Mouse (Mus musculus) midbrain, embryonic 10.5 days (tissue): ENCODE results near the gene Odf3l1. TPM values are rescaled to one million over a fixed set of nuclear protein-coding genes. Genes with fewer than 3 reads are reported as not detected.

Source experiments
- DNase-seq: peaks from one replicate; pipeline ENCODE4 v3.0.0-alpha.2; 2017; ENCODE audit warnings: low spot score
- H3K27ac ChIP-seq: fragments of 300-500 bp; sonication (generic); replicated peaks from 2 replicates; pipeline ENCODE4 v1.5.1; 2016; ENCODE audit warnings: mild to moderate bottlenecking
- H3K27me3 ChIP-seq: fragments of 300-500 bp; sonication (generic); 2 replicates; pipeline ENCODE4 v1.6.1; 2016; ENCODE audit warnings: low read depth, mild to moderate bottlenecking; ENCODE audit not compliant: poor library complexity, severe bottlenecking
- H3K36me3 ChIP-seq: fragments of 300-500 bp; sonication (generic); 2 replicates; pipeline ENCODE4 v1.6.1; 2016; ENCODE audit warnings: mild to moderate bottlenecking, moderate library complexity
- H3K4me1 ChIP-seq: fragments of 300-500 bp; sonication (generic); 2 replicates; pipeline ENCODE4 v1.6.1; 2016
- H3K4me3 ChIP-seq: fragments of 300-500 bp; sonication (generic); 2 replicates; pipeline ENCODE4 v1.5.1; 2016; ENCODE audit warnings: mild to moderate bottlenecking, moderate library complexity
- H3K9me3 ChIP-seq: fragments of 300-500 bp; sonication (generic); replicated peaks from 2 replicates; pipeline ENCODE4 v1.6.1; 2016; ENCODE audit warnings: mild to moderate bottlenecking
- WGBS: fragments of 180-500 bp; shearing (Covaris S2); methylation state at CpG from one replicate; pipeline ENCODE4 v1.1.7; 2016; 5-methylcytosine and 5-hydroxymethylcytosine counted together
- polyA plus RNA-seq: library from polyadenylated mRNA; unstranded; fragments of >200 nt; fragmentation: Nextera tagmentation; extraction: Ambion mirVana; gene quantifications from 2 replicates; pipeline ENCODE4 v1.2.1, GENCODE M21; 2016

Gene Odf3l1
- polyA plus RNA-seq, 1 experiment from 2014 or later, result not detected

DNA sequence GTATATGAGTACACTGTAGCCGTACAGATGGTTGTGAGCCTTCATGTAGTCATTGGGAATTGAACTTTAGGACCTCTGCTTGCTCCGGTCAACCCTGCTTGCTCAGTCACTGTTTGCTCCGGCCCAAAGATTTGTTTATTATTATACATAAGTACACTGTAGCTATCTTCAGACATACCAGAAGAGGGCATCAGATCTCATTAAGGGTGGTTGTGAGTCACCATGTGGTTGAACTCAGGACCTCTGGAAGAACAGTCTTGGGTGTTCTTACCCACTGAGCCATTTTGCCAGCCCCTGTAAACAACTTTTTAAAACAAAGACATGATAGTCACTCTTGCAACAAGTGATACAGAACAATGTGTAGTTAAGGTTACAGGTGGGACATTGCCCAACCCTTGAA lies 32.6 kb downstream of the Odf3l1 start:
- Histone ChIP-seq H3K4me1 (peaks cover 24% of the 10 kb centered on the region), H3K27ac (no peak overlapping the region), H3K9me3 (no peaks in the 10 kb centered on the region), H3K36me3 (no peaks in the 10 kb centered on the region), H3K4me3 (no peak overlapping the region), H3K27me3 (peaks cover 33% of the 10 kb centered on the region)
- no peak for DNase-seq
- WGBS, result 86% methylated on average over 3 of the region's 3 CpGs

DNA sequence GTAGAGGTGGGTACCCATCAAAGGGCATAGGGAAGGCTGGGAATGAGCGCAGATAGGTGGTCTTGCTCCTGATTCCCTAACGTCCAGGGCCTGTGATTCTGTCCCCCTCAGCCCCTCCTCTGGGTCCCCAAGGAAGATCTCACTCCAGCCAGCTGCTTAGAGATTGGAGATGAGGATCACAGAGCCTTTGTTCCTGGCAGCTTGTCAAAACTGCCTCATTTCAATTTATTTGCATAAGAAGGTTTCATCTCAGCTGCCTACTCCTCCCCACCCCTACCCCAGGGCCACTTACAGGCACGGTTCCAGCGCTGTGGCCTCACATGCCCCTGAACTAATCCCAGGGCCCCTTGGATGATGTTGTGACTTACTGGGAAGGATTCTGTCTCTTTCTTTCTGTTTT lies 34.3 kb downstream of the Odf3l1 start:
- no peak for DNase-seq
- H3K4me3 ChIP-seq, result no peak overlapping the region
- H3K36me3 ChIP-seq, result no peaks in the 10 kb centered on the region
- peaks cover 34% of the 10 kb centered on the region for H3K4me1 ChIP-seq
- H3K9me3 ChIP-seq, result no peaks in the 10 kb centered on the region
- 16% methylated on average over 4 of the region's 4 CpGs for WGBS
- peak overlapping the region; percentile 28; the same call in 1 of the 2 replicates for H3K27ac ChIP-seq
- peaks cover 48% of the 10 kb centered on the region for H3K27me3 ChIP-seq

DNA sequence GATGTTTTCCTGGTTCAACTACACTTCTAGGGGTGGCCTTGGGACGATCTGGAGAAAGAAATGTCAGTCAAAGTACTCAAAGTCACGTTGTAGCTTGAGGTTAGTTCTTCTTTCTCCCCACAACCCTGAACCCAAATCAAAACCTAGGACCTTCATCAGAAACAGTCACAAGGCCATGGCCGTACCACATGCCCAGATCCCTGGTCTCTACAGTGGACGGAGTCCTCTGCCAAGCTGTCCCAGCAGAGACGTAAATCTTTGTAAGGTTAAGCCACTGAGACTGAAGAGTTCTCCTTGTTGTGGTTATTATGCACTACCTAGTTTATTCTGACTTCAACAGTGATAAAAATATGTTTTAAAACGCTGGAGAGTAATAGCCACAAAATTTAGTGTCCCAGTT lies 35.6 kb downstream of the Odf3l1 start:
- H3K27ac ChIP-seq, result no peak overlapping the region
- DNase-seq, result no peak
- no peak overlapping the region for H3K4me3 ChIP-seq
- H3K36me3 ChIP-seq, result no peaks in the 10 kb centered on the region
- peaks cover 57% of the 10 kb centered on the region for H3K27me3 ChIP-seq
- no peaks in the 10 kb centered on the region for H3K9me3 ChIP-seq
- peaks cover 39% of the 10 kb centered on the region for H3K4me1 ChIP-seq
- WGBS, result 88% methylated on average over 6 of the region's 6 CpGs

DNA sequence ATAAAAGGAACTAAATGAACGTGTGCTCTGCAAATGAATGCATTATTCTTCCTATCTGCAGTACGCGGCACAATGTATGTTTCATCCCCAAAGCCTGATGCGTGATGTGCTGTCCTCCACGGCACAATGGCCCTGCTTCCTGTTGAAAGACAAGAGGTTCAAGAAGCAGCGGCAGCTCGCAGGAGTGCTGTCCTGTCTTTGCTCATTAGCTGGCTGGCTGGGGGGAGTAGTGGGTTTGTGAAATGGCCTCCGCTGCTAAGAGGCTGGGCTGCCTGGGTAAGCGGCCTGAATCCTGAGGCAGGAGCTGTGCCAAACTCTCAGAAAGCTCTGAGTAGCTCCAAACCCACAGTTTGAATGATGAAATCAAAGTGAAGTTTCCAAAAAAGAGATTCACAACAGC lies 36.3 kb downstream of the Odf3l1 start:
- Histone ChIP-seq H3K27ac (no peak overlapping the region), H3K27me3 (peaks cover 54% of the 10 kb centered on the region), H3K36me3 (no peaks in the 10 kb centered on the region), H3K4me1 (peaks cover 36% of the 10 kb centered on the region), H3K9me3 (no peaks in the 10 kb centered on the region), H3K4me3 (no peak overlapping the region)
- 49% methylated on average over 9 of the region's 9 CpGs for WGBS
- no peak for DNase-seq

DNA sequence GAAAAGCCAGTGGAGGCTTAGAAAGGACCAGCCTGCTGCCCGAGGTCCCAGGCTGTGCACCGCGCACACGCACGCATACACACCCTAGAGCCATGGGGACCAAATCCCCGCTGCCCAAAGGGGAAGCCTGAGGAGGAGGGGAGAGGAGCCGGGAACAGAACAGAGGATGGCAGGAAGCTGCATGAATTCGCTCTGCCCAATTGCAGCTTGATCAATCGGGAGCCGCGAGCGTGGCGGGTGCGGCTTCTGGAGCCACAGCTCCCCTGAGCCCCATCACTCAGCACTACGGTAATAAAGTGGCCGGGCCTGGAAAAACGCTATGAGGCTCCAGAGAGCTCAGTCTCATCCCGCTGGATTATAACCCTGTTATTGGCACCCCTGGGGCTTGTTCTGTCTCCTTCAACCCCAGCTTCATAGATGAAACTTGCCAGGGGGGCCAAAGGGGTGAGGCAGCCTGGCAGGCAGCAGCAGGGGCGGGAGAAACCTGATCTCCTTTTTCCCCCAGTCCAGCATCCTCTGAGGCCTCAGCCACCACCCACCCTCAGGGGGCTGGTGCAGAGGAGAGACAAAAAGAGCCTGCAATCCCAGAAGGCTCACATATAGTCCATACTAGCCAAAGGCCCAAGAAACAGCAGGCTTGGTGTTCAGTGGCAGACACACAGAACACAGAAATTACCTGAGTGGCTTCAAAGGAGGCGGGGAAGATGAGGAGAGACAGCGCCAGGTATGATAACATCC lies 38.8 kb downstream of the Odf3l1 start:
- Histone ChIP-seq H3K4me3 (peak overlapping the region; percentile 51), H3K36me3 (no peaks in the 10 kb centered on the region), H3K9me3 (no peaks in the 10 kb centered on the region), H3K27ac (peak overlapping the region; percentile 65), H3K27me3 (peaks cover 43% of the 10 kb centered on the region), H3K4me1 (peaks cover 23% of the 10 kb centered on the region)
- peak; percentile 39 for DNase-seq
- WGBS, result 12% methylated on average over 21 of the region's 21 CpGs

DNA sequence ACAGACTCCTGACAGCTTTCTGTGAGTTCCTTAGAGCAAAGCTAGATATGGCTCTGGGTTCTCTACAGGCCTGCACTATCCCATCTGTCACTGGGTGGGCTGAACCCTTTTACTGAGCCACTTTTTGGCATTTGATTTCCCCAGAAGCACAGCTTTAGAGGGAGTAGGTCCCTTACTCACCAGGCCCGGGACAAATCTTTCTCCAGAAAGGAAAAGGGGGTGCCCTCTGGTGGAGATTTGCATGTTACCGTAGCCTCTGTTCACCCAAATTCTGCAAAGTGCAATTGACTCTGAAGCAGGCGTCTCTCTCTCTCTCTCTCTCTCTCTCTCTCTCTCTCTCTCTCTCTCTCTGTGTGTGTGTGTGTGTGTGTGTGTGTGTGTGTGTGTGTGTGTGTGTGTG lies 39.6 kb downstream of the Odf3l1 start:
- Histone ChIP-seq H3K4me3 (peak overlapping the region; percentile 51), H3K27me3 (peaks cover 41% of the 10 kb centered on the region), H3K9me3 (no peaks in the 10 kb centered on the region), H3K27ac (no peak overlapping the region), H3K4me1 (peaks cover 15% of the 10 kb centered on the region), H3K36me3 (no peaks in the 10 kb centered on the region)
- peak; percentile 29 for DNase-seq
- 6% methylated on average over 3 of the region's 3 CpGs for WGBS

DNA sequence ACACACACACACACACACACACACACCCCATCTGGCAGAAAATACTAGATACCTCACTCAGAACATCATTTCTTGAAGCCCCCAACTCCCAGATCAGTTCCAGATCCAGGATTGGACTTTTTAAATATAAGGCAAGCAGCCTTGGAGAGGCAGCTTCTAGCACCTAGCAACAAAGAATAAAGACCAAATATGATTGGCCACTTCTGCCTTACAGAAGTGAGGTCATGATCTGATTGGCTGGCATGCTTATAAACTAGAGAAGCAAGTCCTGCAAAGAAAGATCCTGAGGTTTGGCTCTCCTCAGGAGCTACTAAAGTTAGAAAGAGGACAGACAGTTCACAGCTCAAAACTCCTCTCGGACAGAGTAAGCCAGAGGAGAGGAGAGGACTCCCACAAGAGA lies 53.6 kb downstream of the Odf3l1 start:
- H3K27me3 ChIP-seq, result peaks cover 7% of the 10 kb centered on the region; the same call in 1 of the 2 replicates
- DNase-seq, result no peak
- no peaks in the 10 kb centered on the region for H3K36me3 ChIP-seq
- 81% methylated on average over 1 of the region's 1 CpGs for WGBS
- H3K4me3 ChIP-seq, result no peak overlapping the region
- H3K4me1 ChIP-seq, result no peaks in the 10 kb centered on the region
- no peak overlapping the region for H3K27ac ChIP-seq
- H3K9me3 ChIP-seq, result no peaks in the 10 kb centered on the region

DNA sequence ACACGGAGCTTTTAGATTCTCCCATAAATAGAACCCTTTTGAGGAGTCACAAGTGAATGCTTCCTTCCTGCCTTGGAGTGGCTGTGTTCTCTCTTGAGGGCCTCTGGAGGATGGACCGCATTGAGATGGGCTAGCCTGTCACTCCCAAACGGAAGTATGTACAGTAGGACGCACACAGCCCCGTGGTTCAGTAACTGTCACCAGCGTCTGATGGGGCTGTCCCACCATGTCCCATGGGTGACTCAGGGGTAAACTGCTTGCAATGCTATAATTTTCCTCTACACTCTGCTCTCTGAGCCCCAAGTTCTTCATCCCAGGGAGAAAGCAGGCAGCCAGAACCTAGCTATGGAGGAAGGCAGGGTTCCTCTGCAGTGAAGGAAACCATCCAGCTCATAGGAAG lies 56.5 kb downstream of the Odf3l1 start:
- DNase-seq, result no peak
- H3K4me3 ChIP-seq, result no peak overlapping the region
- no peaks in the 10 kb centered on the region for H3K36me3 ChIP-seq
- no peaks in the 10 kb centered on the region for H3K9me3 ChIP-seq
- H3K27ac ChIP-seq, result no peak overlapping the region
- 89% methylated on average over 6 of the region's 6 CpGs for WGBS
- peaks cover 3% of the 10 kb centered on the region; the same call in 1 of the 2 replicates for H3K27me3 ChIP-seq
- H3K4me1 ChIP-seq, result 0 out of 2 replicates have a peak, but pooled peaks cover 3% of the 10 kb centered on the region

DNA sequence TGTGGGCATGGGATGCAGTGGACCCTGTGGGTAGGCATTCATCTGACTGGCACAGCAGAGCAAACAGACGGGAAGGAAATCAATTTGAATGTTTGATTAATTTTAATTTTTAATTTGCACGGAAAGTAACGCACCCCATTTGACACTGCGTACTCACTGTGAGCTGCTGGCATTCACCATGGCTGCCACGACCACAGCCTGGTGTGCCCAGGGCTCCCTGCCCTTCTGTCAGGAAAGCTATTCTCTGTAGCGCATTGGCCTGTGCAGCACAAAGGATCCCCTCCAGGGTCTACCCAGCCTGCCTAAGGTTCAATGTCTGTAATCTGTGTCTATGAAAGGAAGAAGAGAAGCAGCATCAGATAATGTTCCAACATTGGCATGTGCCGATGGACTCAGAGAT lies 61.3 kb downstream of the Odf3l1 start:
- Histone ChIP-seq H3K36me3 (no peaks in the 10 kb centered on the region), H3K27me3 (peaks cover 25% of the 10 kb centered on the region), H3K4me1 (0 out of 2 replicates have a peak, but pooled peaks cover 3% of the 10 kb centered on the region), H3K9me3 (no peaks in the 10 kb centered on the region), H3K27ac (no peak overlapping the region), H3K4me3 (no peak overlapping the region)
- no peak for DNase-seq
- WGBS, result 92% methylated on average over 7 of the region's 7 CpGs

Other genes with a start within 250 kb of the Odf3l1 start
- 2.8 and 6.4 TPM in 2 replicates for gene Lingo1, start 68.2 kb downstream of the Odf3l1 start, polyA plus RNA-seq
- 0.91 and 1.7 TPM in 2 replicates for gene Cspg4, start 354 bp upstream of the Odf3l1 start, polyA plus RNA-seq
- 8.0 and 8.4 TPM in 2 replicates for gene Snx33, start 63.7 kb upstream of the Odf3l1 start, polyA plus RNA-seq
- gene Imp3, start 72.8 kb upstream of the Odf3l1 start, polyA plus RNA-seq, result 58.4 and 65.2 TPM in 2 replicates
- 29.7 and 30.2 TPM in 2 replicates for gene Snupn, start 86.2 kb upstream of the Odf3l1 start, polyA plus RNA-seq
- 18.2 and 19.6 TPM in 2 replicates for gene Ptpn9, start 130.2 kb upstream of the Odf3l1 start, polyA plus RNA-seq
- gene Sin3a, start 207.4 kb upstream of the Odf3l1 start, polyA plus RNA-seq, result 51.6 and 56.7 TPM in 2 replicates